Mouse (Mus musculus): Measurements from ENCODE around the gene Ate1. TPM values are rescaled to one million over a fixed set of nuclear protein-coding genes. Genes with fewer than 3 reads are reported as not detected.
"Not testable (repeated sequence)": the region's sequence is repeated elsewhere in the genome, so short reads cannot be mapped to it uniquely, and the experiment has no call there.

The Ate1 gene
- total RNA-seq, 2 experiments from 2014 or later, result 29.9 to 31.5 TPM

- DNase-seq, result no peak
- intact Hi-C loops (cut with DNase I), result no loop called here
Observed at GRCm38 (mm10) chr7:130454226-130454625, 65.9 kb downstream of the Ate1 start.

- intact Hi-C loops (cut with DNase I), result no loop called here
Observed at GRCm38 (mm10) chr7:130435776-130436175, 84.4 kb downstream of the Ate1 start.

GRCm38 (mm10) chr7:130432141-130432540 is 88.0 kb downstream of the Ate1 start:
- no peak for DNase-seq
- intact Hi-C loops (cut with DNase I), result no loop called here

More at GRCm38 (mm10) chr7:130435776-130436175, 84.4 kb downstream of the Ate1 start:
- DNase-seq, result no peak

GRCm38 (mm10) chr7:130426586-130426985 is 93.6 kb downstream of the Ate1 start:
- DNase-seq, result no peak
- intact Hi-C loops (cut with DNase I), result no loop called here

- DNase-seq, result no peak
- intact Hi-C loops (cut with DNase I), result no loop called here
Observed at GRCm38 (mm10) chr7:130425991-130426390, 94.2 kb downstream of the Ate1 start.

- intact Hi-C loops (cut with DNase I), result no loop called here
Observed at GRCm38 (mm10) chr7:130419961-130420360, 100.2 kb downstream of the Ate1 start.

GRCm38 (mm10) chr7:130407622-130408021 is 112.5 kb downstream of the Ate1 start:
- intact Hi-C loops (cut with DNase I), result no loop called here
- DNase-seq, result no peak

More at GRCm38 (mm10) chr7:130419961-130420360, 100.2 kb downstream of the Ate1 start:
- no peak for DNase-seq

- DNase-seq, result no peak
- intact Hi-C loops (cut with DNase I), result no loop called here
Observed at GRCm38 (mm10) chr7:130403346-130403745, 116.8 kb downstream of the Ate1 start.

- intact Hi-C loops (cut with DNase I), result no loop called here
- no peak for DNase-seq
Observed at GRCm38 (mm10) chr7:130394697-130395096, 125.5 kb downstream of the Ate1 start.

GRCm38 (mm10) chr7:130390060-130390459 is 130.1 kb downstream of the Ate1 start:
- DNase-seq; intact Hi-C loops (cut with DNase I): not testable (repeated sequence)

- intact Hi-C loops (cut with DNase I), result no loop called here
- DNase-seq, result no peak
Observed at GRCm38 (mm10) chr7:130386308-130386707, 133.9 kb downstream of the Ate1 start.

- no peak for DNase-seq
- intact Hi-C loops (cut with DNase I), result no loop called here
Observed at GRCm38 (mm10) chr7:130385732-130386294, 134.4 kb downstream of the Ate1 start.

- no peak for DNase-seq
- intact Hi-C loops (cut with DNase I), result no loop called here
Observed at GRCm38 (mm10) chr7:130382126-130382525, 138.0 kb downstream of the Ate1 start.

GRCm38 (mm10) chr7:130381387-130381951 is 138.7 kb downstream of the Ate1 start:
- DNase-seq, result no peak
- intact Hi-C loops (cut with DNase I), result no loop called here

- intact Hi-C loops (cut with DNase I), result no loop called here
- DNase-seq, result peak in 1 of 2 experiments; percentile 39
Observed at GRCm38 (mm10) chr7:130380769-130381355, 139.3 kb downstream of the Ate1 start.

GRCm38 (mm10) chr7:130380367-130380766 is 139.8 kb downstream of the Ate1 start:
- intact Hi-C loops (cut with DNase I), result no loop called here
- no peak for DNase-seq

GRCm38 (mm10) chr7:130379886-130380285 is 140.3 kb downstream of the Ate1 start:
- no peak for DNase-seq
- intact Hi-C loops (cut with DNase I), result no loop called here

- intact Hi-C loops (cut with DNase I), result no loop called here
- DNase-seq, result no peak
Observed at GRCm38 (mm10) chr7:130378308-130378707, 141.9 kb downstream of the Ate1 start.

- intact Hi-C loops (cut with DNase I), result no loop called here
- no peak for DNase-seq
Observed at GRCm38 (mm10) chr7:130374311-130374710, 145.9 kb downstream of the Ate1 start.

GRCm38 (mm10) chr7:130368827-130369641 is 151.1 kb downstream of the Ate1 start:
- no peak for DNase-seq
- intact Hi-C loops (cut with DNase I), result no loop called here
